Mouse (Mus musculus): Measurements from ENCODE around the gene Mup21.
"Not testable (repeated sequence)": the region's sequence is repeated elsewhere in the genome, so short reads cannot be mapped to it uniquely, and the experiment has no call there.

The Mup21 gene

DNA sequence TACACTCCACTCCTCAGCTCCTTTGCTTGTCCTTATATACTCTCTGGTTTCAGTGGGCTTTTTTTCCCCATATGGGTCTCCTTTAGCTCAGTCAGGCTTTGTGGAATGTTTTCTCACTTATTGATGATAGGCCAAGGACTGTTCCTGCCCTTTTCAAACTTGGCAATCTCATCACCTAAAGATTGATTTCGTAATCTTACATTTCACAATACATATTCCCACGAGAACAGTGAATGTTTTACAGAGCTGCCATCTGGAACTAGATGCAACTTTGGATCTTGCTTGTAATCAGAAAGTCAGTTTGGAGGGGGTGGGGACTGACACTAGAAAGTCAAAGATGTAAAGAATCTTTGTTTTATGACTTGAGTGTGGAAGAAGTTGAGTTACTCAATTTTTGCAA lies at the start of gene Mup21:
Gene Mup21 (minus strand): TSS at position 53 of the 400 bp plus-strand sequence.
- in situ Hi-C loops (cut with MboI, MseI) = no loop called here

DNA sequence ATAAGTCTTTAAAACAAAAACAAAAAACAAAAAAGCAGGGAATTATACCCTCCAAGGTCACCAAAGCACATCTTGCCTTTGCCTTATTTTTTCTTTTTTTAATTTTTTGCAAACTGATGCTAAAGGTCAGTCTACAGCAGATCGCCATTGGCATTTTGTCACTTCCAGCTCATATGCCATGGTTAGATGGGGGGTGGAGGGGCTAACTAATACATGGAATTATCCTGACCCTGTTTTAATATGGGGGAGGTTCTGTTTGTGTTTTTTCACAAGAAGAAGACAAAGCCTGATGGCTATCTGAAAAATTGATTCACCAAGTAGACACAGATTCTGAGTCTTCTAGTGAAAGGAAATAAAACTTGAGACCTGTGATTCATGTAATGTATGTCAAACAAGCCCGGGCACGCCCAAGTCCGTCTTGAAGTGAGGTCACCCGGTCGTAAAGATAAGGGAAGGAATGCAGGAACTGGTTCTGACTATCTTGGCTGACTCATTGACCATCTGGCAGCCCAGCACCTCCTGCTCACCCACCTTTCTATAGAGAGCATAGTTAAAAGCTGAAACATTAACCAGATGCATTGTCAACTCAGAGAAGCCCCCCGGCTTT lies 49.4 kb upstream of the Mup21 start:
- in situ Hi-C loops (cut with MboI, MseI) = no loop called here

DNA sequence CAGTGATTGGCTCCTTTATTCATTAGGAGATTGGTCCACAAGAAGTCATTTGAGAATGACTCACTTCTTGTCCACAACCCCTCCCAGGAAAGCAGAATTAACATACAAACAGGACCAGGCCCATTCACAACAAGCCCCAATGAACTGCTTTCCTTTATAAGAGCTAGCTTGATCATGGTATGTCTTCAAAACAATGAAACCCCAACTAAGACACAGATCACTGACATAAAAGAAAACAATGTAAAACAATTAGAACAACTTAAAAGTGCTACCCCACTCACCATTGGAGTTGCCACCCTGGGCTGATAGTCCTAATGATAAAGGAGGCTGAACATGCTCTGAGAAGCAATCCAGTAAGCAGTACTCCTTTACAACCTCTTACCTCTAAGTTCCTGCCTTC lies 38.1 kb upstream of the Mup21 start:
- in situ Hi-C loops (cut with MboI, MseI) = no loop called here

DNA sequence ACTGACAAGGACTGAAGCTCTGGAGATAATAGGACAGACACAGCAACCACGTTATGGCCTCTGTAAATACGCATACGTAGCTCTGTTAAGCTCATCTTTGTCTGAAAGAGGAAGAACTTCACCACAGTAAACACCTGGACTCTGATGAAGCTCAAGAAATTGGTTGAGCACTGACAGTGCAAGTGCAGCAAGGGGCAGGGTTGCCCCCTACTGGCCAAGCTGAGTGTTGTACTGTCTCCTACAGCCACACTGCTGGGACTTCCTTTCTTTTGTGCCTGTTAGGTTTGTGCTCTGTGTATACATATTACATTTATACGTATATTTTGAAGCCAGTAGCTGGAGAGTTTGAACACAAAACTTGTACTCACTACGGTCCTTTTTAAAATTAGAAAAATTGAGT lies 26.6 kb upstream of the Mup21 start:
- in situ Hi-C loops (cut with MboI, MseI) = no loop called here

DNA sequence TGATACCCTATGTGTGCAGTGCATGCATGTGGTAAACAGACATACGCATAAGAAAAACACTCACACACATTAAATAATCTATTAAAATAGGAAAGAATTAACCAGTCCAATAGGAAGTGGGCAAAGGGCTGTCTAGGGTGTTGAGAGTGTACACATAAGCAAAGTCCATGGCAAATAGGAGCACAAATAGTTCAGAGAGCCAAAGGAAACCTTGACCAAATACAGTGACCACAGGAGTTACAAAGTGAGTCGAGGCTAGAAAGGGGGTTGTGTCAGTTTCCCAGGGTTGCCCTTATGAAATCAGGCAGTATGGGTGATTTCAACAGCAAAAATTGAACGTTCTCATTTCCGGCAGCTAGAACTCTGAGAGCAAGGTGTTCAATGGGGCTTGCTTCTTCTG lies 23.8 kb upstream of the Mup21 start:
- in situ Hi-C loops (cut with MboI, MseI) = no loop called here

DNA sequence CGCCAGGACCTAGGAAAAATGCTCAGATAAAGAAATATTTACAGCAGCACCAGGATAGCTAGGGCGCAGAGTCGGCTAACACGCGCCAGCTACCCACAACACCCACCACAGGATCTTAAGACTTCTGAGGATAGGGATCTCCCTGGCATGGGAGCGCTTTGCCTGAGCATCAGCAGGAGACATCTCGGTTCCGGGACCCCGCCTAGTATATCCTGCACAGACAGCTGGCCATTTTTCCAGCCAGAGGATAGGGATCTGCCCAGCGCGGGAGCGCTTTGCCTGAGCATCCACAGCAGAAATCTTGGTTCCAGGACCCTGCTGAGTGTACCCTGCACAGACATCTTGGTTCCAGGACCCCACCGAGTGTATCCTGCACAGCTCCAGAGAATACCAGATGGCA lies 17.0 kb upstream of the Mup21 start:
- in situ Hi-C loops (cut with MboI, MseI) = not testable (repeated sequence)

DNA sequence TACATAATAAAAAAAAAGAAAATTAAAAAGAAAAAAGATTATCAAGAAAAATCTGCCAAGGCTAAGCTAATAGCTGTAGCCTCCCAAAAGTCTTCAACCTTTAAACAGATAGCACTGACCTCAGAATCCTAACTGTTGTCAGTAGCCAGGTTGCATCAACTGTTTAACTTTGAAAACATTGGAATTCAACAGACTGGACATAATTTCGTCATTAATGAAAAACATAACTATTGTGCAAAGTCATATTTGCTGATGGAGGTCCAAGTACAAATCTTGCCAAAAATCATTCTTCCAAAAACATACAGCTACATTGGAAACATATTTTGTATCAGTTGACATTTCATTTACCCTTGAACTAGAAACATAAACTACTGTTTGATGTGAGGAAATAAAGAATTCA lies 7.7 kb upstream of the Mup21 start:
- in situ Hi-C loops (cut with MboI, MseI) = no loop called here

DNA sequence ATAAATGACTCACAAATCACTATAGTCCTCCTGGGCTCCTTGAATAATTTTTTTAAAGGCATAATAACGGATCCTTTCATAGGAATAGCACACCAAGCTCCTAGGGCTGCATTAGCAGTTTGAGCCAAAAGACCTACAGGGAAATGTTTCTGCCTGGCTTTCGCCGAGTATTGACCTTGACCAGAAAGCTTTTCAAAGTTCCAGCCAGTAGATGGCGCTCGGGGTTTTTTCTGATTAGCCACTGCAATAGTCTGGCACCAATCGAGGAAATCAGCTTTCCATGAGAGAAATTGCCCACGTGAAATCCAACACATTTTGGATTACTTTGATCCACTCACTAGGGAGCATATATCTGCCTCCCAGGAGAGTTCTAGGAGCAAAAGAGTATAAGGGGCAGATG lies 17.0 kb downstream of the Mup21 start:
- in situ Hi-C loops (cut with MboI, MseI) = no loop called here

DNA sequence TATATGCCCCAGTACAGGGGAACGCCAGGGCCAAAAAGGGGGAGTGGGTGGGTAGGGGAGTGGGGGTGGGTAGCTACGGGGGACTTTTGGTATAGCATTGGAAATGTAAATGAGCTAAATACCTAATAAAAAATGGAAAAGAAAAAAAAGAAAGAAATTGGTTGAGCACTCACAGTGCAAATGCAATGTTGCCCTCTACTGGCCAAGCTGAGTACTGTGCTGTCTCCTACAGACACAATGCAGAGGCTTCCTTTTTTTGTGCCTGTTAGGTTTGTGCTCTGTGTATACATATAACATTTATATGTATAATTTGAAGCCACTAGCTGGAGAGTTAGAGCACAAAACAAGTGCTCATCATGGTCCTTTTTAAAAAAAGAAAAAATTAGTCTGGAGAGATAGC lies 47.3 kb downstream of the Mup21 start:
- in situ Hi-C loops (cut with MboI, MseI) = not testable (repeated sequence)
